Mouse (Mus musculus) C2C12 (cell line): ENCODE results near the gene Ccdc194. TPM values are rescaled to one million over a fixed set of nuclear protein-coding genes. Genes with fewer than 3 reads are reported as not detected.

Experiments
- H3K27me3 ChIP-seq: one replicate; pipeline ENCODE4 v1.6.1; 2011; ENCODE audit not compliant: control insufficient read depth, insufficient read depth, insufficient read length
- H3K36me3 ChIP-seq: one replicate; pipeline ENCODE4 v1.6.1; 2011; ENCODE audit not compliant: control insufficient read depth, insufficient read depth
- H3K4me3 ChIP-seq: one replicate; pipeline ENCODE4 v1.5.1; 2011; ENCODE audit warnings: mild to moderate bottlenecking, control low read depth; ENCODE audit not compliant: poor library complexity, insufficient read depth, severe bottlenecking
- H3K79me2 ChIP-seq: one replicate; pipeline ENCODE4 v1.6.1; 2011; ENCODE audit not compliant: control insufficient read depth, insufficient read depth
- H3K79me3 ChIP-seq: one replicate; pipeline ENCODE4 v1.6.1; 2011; ENCODE audit warnings: low read depth, control low read depth
- H3ac ChIP-seq: one replicate; pipeline ENCODE3; 2011; ENCODE audit warnings: low read depth; ENCODE audit not compliant: control insufficient read depth, insufficient read length
- CEBPB ChIP-seq: IDR thresholded peaks from one replicate; pipeline ENCODE4 v1.6.1; 2011; ENCODE audit warnings: low read depth, mild to moderate bottlenecking, control low read depth, moderate library complexity
- CTCF ChIP-seq: IDR thresholded peaks from one replicate; pipeline ENCODE4 v1.5.1; 2011; ENCODE audit not compliant: control insufficient read depth, insufficient read depth, insufficient read length
- FOSL1 ChIP-seq: IDR thresholded peaks from one replicate; pipeline ENCODE4 v1.8.0; 2011; ENCODE audit warnings: mild to moderate bottlenecking, low read length; ENCODE audit not compliant: poor library complexity, insufficient read depth, severe bottlenecking
- MAX ChIP-seq: IDR thresholded peaks from one replicate; pipeline ENCODE4 v1.6.1; 2011; ENCODE audit warnings: mild to moderate bottlenecking, control low read depth
- MYOD1 ChIP-seq: IDR thresholded peaks from one replicate; pipeline ENCODE4 v1.6.1; 2011; ENCODE audit warnings: low read depth; ENCODE audit not compliant: control insufficient read depth, insufficient read length
- MYOG ChIP-seq: IDR thresholded peaks from one replicate; pipeline ENCODE4 v1.6.1; 2011; ENCODE audit not compliant: control insufficient read depth, insufficient read length; ENCODE audit errors: extremely low read depth
- USF1 ChIP-seq: IDR thresholded peaks from one replicate; pipeline ENCODE4 v1.6.1; 2011; ENCODE audit warnings: low read depth, mild to moderate bottlenecking, control low read depth, moderate library complexity
- polyA plus RNA-seq: library from polyadenylated mRNA; unstranded; fragments of >200 nt; fragmentation: generic; extraction: Trizol; gene quantifications from one replicate; pipeline ENCODE4 v1.2.1, GENCODE M21; 2012; ENCODE audit warnings: missing spikeins

Ccdc194 gene
- polyA plus RNA-seq, 1 experiment = 0.01 TPM

- H3K79me3 ChIP-seq = peaks cover 17% of the 10 kb centered on the region
- peaks cover 30% of the 10 kb centered on the region for H3K79me2 ChIP-seq
- no peak for TF ChIP-seq CTCF
- TF ChIP-seq CEBPB = no peak
- TF ChIP-seq FOSL1 = no peak
- TF ChIP-seq USF1 = no peak
- TF ChIP-seq MAX = no peak
- TF ChIP-seq MYOG = no peak
- no peak for TF ChIP-seq MYOD1
- H3K27me3 ChIP-seq = no peaks in the 10 kb centered on the region
- no peak overlapping the region for H3K4me3 ChIP-seq
- H3ac ChIP-seq = no peak overlapping the region
- peaks cover 29% of the 10 kb centered on the region for H3K36me3 ChIP-seq
These were observed 51.2 kb downstream of the Ccdc194 start for GRCm38 (mm10) chr8:71474344-71474743.

- peaks cover 33% of the 10 kb centered on the region for H3K79me2 ChIP-seq
- H3K27me3 ChIP-seq = no peaks in the 10 kb centered on the region
- no peak overlapping the region for H3ac ChIP-seq
- no peak overlapping the region for H3K4me3 ChIP-seq
- no peak for TF ChIP-seq USF1
- no peak for TF ChIP-seq CTCF
- no peak for TF ChIP-seq CEBPB
- no peak for TF ChIP-seq MAX
- TF ChIP-seq MYOG = no peak
- no peak for TF ChIP-seq MYOD1
- H3K79me3 ChIP-seq = peaks cover 18% of the 10 kb centered on the region
- H3K36me3 ChIP-seq = peaks cover 24% of the 10 kb centered on the region
These were observed 52.7 kb downstream of the Ccdc194 start for GRCm38 (mm10) chr8:71472601-71473386.

GRCm38 (mm10) chr8:71471861-71472260 is 53.6 kb downstream of the Ccdc194 start:
- H3K79me2 ChIP-seq = peaks cover 33% of the 10 kb centered on the region
- H3K79me3 ChIP-seq = peaks cover 18% of the 10 kb centered on the region
- H3K27me3 ChIP-seq = no peaks in the 10 kb centered on the region
- no peak overlapping the region for H3K4me3 ChIP-seq
- H3K36me3 ChIP-seq = peaks cover 24% of the 10 kb centered on the region
- no peak overlapping the region for H3ac ChIP-seq
- TF ChIP-seq MYOG (no peak), MYOD1 (no peak), USF1 (no peak), CEBPB (no peak), CTCF (no peak), MAX (no peak), FOSL1 (no peak)

GRCm38 (mm10) chr8:71470913-71471255 is 54.6 kb downstream of the Ccdc194 start:
- no peak overlapping the region for H3K4me3 ChIP-seq

GRCm38 (mm10) chr8:71470146-71470912 is 55.2 kb downstream of the Ccdc194 start:
- peaks cover 42% of the 10 kb centered on the region for H3K79me2 ChIP-seq
- H3K4me3 ChIP-seq = no peak overlapping the region
- no peaks in the 10 kb centered on the region for H3K27me3 ChIP-seq
- H3ac ChIP-seq = peak overlapping the region; percentile 83
- peaks cover 18% of the 10 kb centered on the region for H3K79me3 ChIP-seq
- TF ChIP-seq FOSL1 (no peak), MYOG (no peak), CTCF (no peak), MYOD1 (no peak), MAX (no peak), CEBPB (no peak), USF1 (no peak)
- peaks cover 23% of the 10 kb centered on the region for H3K36me3 ChIP-seq

More at GRCm38 (mm10) chr8:71470913-71471255, 54.6 kb downstream of the Ccdc194 start:
- peak overlapping the region; percentile 32 for H3ac ChIP-seq
- H3K36me3 ChIP-seq = peaks cover 26% of the 10 kb centered on the region
- no peaks in the 10 kb centered on the region for H3K27me3 ChIP-seq
- H3K79me2 ChIP-seq = peaks cover 36% of the 10 kb centered on the region
- peaks cover 18% of the 10 kb centered on the region for H3K79me3 ChIP-seq
- TF ChIP-seq USF1 (no peak), MYOD1 (no peak), MYOG (no peak), CTCF (no peak), CEBPB (no peak), FOSL1 (no peak), MAX (no peak)

Other genes starting within 250 kb of the Ccdc194 start
- gene Use1, start 158.9 kb downstream of the Ccdc194 start, polyA plus RNA-seq = 105 TPM
- 11.2 TPM for gene Ocel1, start 154.4 kb downstream of the Ccdc194 start, polyA plus RNA-seq
- gene Nr2f6, start 143.8 kb downstream of the Ccdc194 start, polyA plus RNA-seq = 73.0 TPM
- gene Ushbp1, start 129.9 kb downstream of the Ccdc194 start, polyA plus RNA-seq = 0.04 TPM
- gene Babam1, start 128.8 kb downstream of the Ccdc194 start, polyA plus RNA-seq = 118 TPM
- gene Ankle1, start 119.7 kb downstream of the Ccdc194 start, polyA plus RNA-seq = 6.3 TPM
- 73.6 TPM for gene Abhd8, start 62.1 kb downstream of the Ccdc194 start, polyA plus RNA-seq
- gene Mrpl34, start 60.8 kb downstream of the Ccdc194 start, polyA plus RNA-seq = 121 TPM
- gene Dda1, start 56.5 kb downstream of the Ccdc194 start, polyA plus RNA-seq = 104 TPM
- gene Ano8, start 39.7 kb downstream of the Ccdc194 start, polyA plus RNA-seq = 22.1 TPM
- 21.4 TPM for gene Gtpbp3, start 37.6 kb downstream of the Ccdc194 start, polyA plus RNA-seq
- 0.07 TPM for gene Plvap, start 14.0 kb downstream of the Ccdc194 start, polyA plus RNA-seq
- 12.1 TPM for gene Bst2, start 11.7 kb upstream of the Ccdc194 start, polyA plus RNA-seq
- 70.7 TPM for gene Mvb12a, start 17.2 kb upstream of the Ccdc194 start, polyA plus RNA-seq
- 0.18 TPM for gene Tmem221, start 33.2 kb upstream of the Ccdc194 start, polyA plus RNA-seq
- 0.02 TPM for gene Nxnl1, start 40.9 kb upstream of the Ccdc194 start, polyA plus RNA-seq
- 57.5 TPM for gene Slc27a1, start 43.2 kb upstream of the Ccdc194 start, polyA plus RNA-seq
- 231 TPM for gene Pgls, start 66.5 kb upstream of the Ccdc194 start, polyA plus RNA-seq
- 2.4 TPM for gene Fam129c, start 71.9 kb upstream of the Ccdc194 start, polyA plus RNA-seq
- gene Colgalt1, start 85.3 kb upstream of the Ccdc194 start, polyA plus RNA-seq = 72.3 TPM
- 1.5 TPM for gene Unc13a, start 146.0 kb upstream of the Ccdc194 start, polyA plus RNA-seq
- 1.2 TPM for gene Jak3, start 150.6 kb upstream of the Ccdc194 start, polyA plus RNA-seq
- 0.14 TPM for gene Insl3, start 163.5 kb upstream of the Ccdc194 start, polyA plus RNA-seq
- 0.02 TPM for gene B3gnt3, start 176.1 kb upstream of the Ccdc194 start, polyA plus RNA-seq
- gene Fcho1, start 200.0 kb upstream of the Ccdc194 start, polyA plus RNA-seq = not detected